Mouse (Mus musculus) cortical plate, adult 2 months (tissue): ENCODE measurements around the gene Syf2.

Experiments used
- CTCF ChIP-seq: fragments of 200-500 bp; IDR thresholded peaks from 2 replicates; pipeline ENCODE4 v1.5.1; 2011; ENCODE audit warnings: mild to moderate bottlenecking, control low read depth, low read length; ENCODE audit not compliant: insufficient read depth; ENCODE audit errors: extremely low read depth
- POLR2A ChIP-seq: fragments of 200-500 bp; IDR thresholded peaks from 2 replicates; pipeline ENCODE4 v1.6.1; 2011; ENCODE audit warnings: mild to moderate bottlenecking, low read length, control low read depth; ENCODE audit not compliant: insufficient read depth; ENCODE audit errors: extremely low read depth

GRCm38 (mm10) chr4:134986336-134986635, 55.6 kb downstream of the Syf2 start:
- TF ChIP-seq CTCF (no peak), POLR2A (no peak)
